Mouse (Mus musculus) kidney, embryonic 14.5 days (tissue): ENCODE data around the gene Hipk4. TPM values are rescaled to one million over a fixed set of nuclear protein-coding genes. Genes with fewer than 3 reads are reported as not detected.

Source experiments
- ATAC-seq: fragments of 200-750 bp; cut with Nextera tagmentation; 2 replicates; pipeline ENCODE4 v1.8.0; 2017; ENCODE audit warnings: moderate number of reproducible peaks, mild to moderate bottlenecking, moderate TSS enrichment, moderate library complexity; ENCODE audit not compliant: low FRiP score, low TSS enrichment
- H3K27ac ChIP-seq: fragments of 300-500 bp; sonication (generic); 2 replicates; pipeline ENCODE4 v1.5.1; 2014; ENCODE audit warnings: low read depth, mild to moderate bottlenecking, low read length, moderate library complexity, mixed read lengths
- H3K27me3 ChIP-seq: fragments of 300-500 bp; sonication (generic); 2 replicates; pipeline ENCODE4 v1.6.1; 2014; ENCODE audit warnings: mild to moderate bottlenecking, low read length; ENCODE audit not compliant: control insufficient read depth, insufficient read depth
- H3K36me3 ChIP-seq: fragments of 300-500 bp; sonication (generic); 2 replicates; pipeline ENCODE4 v1.6.1; 2014; ENCODE audit warnings: low read length, mixed read lengths; ENCODE audit not compliant: control insufficient read depth, insufficient read depth
- H3K4me1 ChIP-seq: fragments of 300-500 bp; sonication (generic); 2 replicates; pipeline ENCODE4 v1.6.1; 2014; ENCODE audit warnings: low read length, mixed read lengths; ENCODE audit not compliant: control insufficient read depth, insufficient read depth
- H3K4me2 ChIP-seq: fragments of 300-500 bp; sonication (generic); replicated peaks from 2 replicates; pipeline ENCODE4 v1.6.1; 2014; ENCODE audit warnings: low read depth, mild to moderate bottlenecking, low read length
- H3K4me3 ChIP-seq: fragments of 300-500 bp; sonication (generic); 2 replicates; pipeline ENCODE4 v1.5.1; 2014; ENCODE audit warnings: mild to moderate bottlenecking, low read length
- H3K9ac ChIP-seq: fragments of 300-500 bp; sonication (generic); 2 replicates; pipeline ENCODE4 v1.6.1; 2014; ENCODE audit warnings: low read depth, mild to moderate bottlenecking, low read length, moderate library complexity
- H3K9me3 ChIP-seq: fragments of 300-500 bp; sonication (generic); 2 replicates; pipeline ENCODE4 v1.6.1; 2016; ENCODE audit warnings: low read length; ENCODE audit not compliant: control insufficient read depth
- WGBS: fragments of 180-500 bp; shearing (Covaris S2); extraction: QIAGEN DNeasy Blood & Tissue Kit; methylation state at CpG from one replicate; pipeline ENCODE4 v1.1.7; 2014; 5-methylcytosine and 5-hydroxymethylcytosine counted together
- polyA plus RNA-seq: library from polyadenylated mRNA; unstranded; fragments of >200 nt; fragmentation: Nextera tagmentation; extraction: Ambion mirVana; gene quantifications from 2 replicates; pipeline ENCODE4 v1.2.1, GENCODE M21; 2014

Hipk4 gene
- polyA plus RNA-seq, 1 experiment from 2014 or later, result 0.80 TPM

GRCm38 (mm10) chr7:27540521-27540920 is 17.5 kb downstream of the Hipk4 start:
- Histone ChIP-seq H3K4me1 (no peaks in the 10 kb centered on the region), H3K4me2 (no peak overlapping the region), H3K9ac (no peak overlapping the region), H3K9me3 (no peaks in the 10 kb centered on the region), H3K27ac (no peak overlapping the region), H3K36me3 (peaks cover 15% of the 10 kb centered on the region; the same call in 1 of the 2 replicates), H3K4me3 (no peak overlapping the region), H3K27me3 (no peaks in the 10 kb centered on the region)
- no peak for ATAC-seq
- WGBS, result 76% methylated on average over 2 of the region's 2 CpGs

DNA sequence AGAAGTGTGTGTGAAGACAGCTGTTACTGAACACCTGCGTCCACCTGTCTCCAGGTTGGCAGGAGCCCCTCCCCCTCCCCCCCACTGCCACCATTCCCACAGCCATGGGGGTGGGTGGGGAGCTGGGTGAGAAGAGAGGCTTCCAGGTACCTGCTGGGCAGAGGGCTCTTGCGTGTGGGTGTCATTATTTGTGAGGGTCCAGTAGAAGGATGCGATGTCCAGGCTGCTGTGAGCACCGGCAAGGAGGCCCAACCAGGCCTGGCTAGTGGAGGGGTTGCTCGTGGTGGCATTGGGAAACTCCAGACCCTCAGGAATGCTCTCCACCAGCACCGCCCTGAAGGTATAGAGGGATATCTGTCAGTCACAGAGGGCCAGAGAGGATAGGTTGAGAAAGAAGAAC is 17.9 kb downstream of the Hipk4 start:
- no peaks in the 10 kb centered on the region for H3K27me3 ChIP-seq
- no peaks in the 10 kb centered on the region for H3K4me1 ChIP-seq
- WGBS, result 87% methylated on average over 6 of the region's 6 CpGs
- no peaks in the 10 kb centered on the region for H3K9me3 ChIP-seq
- no peak overlapping the region for H3K4me2 ChIP-seq
- no peak overlapping the region for H3K4me3 ChIP-seq
- H3K9ac ChIP-seq, result no peak overlapping the region
- H3K36me3 ChIP-seq, result peaks cover 15% of the 10 kb centered on the region; the same call in 1 of the 2 replicates
- ATAC-seq, result no peak
- no peak overlapping the region for H3K27ac ChIP-seq

- Histone ChIP-seq H3K27ac (no peak overlapping the region), H3K4me2 (no peak overlapping the region; the same call in 1 of the 2 replicates), H3K27me3 (no peaks in the 10 kb centered on the region), H3K4me3 (no peak overlapping the region), H3K4me1 (no peaks in the 10 kb centered on the region), H3K36me3 (peaks cover 10% of the 10 kb centered on the region; the same call in 1 of the 2 replicates), H3K9me3 (no peaks in the 10 kb centered on the region), H3K9ac (no peak overlapping the region)
- 0 out of 2 replicates have a peak, but pooled peaks have one; percentile 21 for ATAC-seq
- 67% methylated on average over 16 of the region's 16 CpGs for WGBS
Observed at GRCm38 (mm10) chr7:27541431-27541830, 18.4 kb downstream of the Hipk4 start.

DNA sequence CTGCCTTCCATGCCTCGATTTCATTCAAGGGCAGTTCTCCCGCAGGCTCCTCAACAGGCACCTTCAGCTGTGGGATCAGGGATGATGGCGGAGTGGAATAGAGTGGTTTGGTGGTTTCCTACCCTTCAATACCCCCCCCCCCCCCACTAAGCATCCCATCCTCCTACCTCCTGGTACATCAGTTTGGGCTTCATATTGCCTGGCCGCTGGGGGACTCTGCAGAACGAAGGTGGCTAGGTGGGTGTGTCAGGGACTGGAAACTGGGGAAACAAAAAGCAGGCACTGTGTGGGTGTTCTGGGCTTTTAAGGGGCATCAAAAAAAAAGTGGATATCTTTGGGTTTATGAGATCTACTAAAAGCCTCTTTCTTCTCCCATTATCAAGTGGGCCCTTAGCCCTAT is 18.9 kb downstream of the Hipk4 start:
- no peak overlapping the region for H3K27ac ChIP-seq
- H3K9ac ChIP-seq, result no peak overlapping the region; the same call in 1 of the 2 replicates
- peaks cover 10% of the 10 kb centered on the region; the same call in 1 of the 2 replicates for H3K36me3 ChIP-seq
- H3K27me3 ChIP-seq, result no peaks in the 10 kb centered on the region
- peak overlapping the region; percentile 87 for H3K4me2 ChIP-seq
- WGBS, result 62% methylated on average over 5 of the region's 5 CpGs
- H3K4me1 ChIP-seq, result no peaks in the 10 kb centered on the region
- H3K9me3 ChIP-seq, result no peaks in the 10 kb centered on the region
- peak overlapping the region; percentile 54 for H3K4me3 ChIP-seq
- no peak for ATAC-seq

DNA sequence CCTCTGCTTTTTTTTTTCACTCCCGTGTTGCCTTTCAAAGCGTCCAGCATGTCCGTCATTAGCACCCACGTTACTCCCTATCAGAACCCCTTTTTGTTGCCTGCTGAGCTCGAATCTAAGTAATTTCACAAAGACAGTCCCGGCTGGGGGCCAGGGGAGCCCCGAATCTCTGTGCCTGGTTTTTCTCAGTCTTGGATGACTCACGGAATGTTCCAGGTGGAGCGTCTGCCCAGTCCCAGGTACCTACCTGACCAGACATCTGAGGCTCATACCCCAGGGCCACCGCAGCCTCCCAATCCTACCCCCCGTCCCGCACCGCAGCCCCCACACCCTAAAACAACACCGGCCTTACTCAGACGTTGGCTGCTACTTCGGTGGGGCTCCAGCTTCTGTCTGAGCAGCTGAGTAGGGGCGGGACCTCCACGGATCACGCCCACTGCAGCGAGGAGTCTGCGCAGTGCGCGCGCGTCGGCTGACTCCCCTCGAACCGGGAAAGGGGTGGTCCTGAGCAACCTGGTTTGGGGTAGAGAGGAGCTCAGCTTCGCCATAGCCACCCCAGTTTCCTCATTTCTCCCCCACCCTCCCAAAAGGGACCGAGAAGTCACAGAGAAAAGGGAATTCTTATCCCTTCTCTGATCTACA is 19.4 kb downstream of the Hipk4 start:
- H3K9me3 ChIP-seq, result no peaks in the 10 kb centered on the region
- peak overlapping the region; percentile 58 for H3K9ac ChIP-seq
- H3K27ac ChIP-seq, result peak overlapping the region; percentile 30; the same call in 1 of the 2 replicates
- ATAC-seq, result peak; percentile 93
- H3K4me1 ChIP-seq, result no peaks in the 10 kb centered on the region
- WGBS, result 1% methylated on average over 30 of the region's 30 CpGs
- H3K4me3 ChIP-seq, result peak overlapping the region; percentile 54
- peaks cover 5% of the 10 kb centered on the region; the same call in 1 of the 2 replicates for H3K36me3 ChIP-seq
- no peaks in the 10 kb centered on the region for H3K27me3 ChIP-seq
- peak overlapping the region; percentile 87 for H3K4me2 ChIP-seq

DNA sequence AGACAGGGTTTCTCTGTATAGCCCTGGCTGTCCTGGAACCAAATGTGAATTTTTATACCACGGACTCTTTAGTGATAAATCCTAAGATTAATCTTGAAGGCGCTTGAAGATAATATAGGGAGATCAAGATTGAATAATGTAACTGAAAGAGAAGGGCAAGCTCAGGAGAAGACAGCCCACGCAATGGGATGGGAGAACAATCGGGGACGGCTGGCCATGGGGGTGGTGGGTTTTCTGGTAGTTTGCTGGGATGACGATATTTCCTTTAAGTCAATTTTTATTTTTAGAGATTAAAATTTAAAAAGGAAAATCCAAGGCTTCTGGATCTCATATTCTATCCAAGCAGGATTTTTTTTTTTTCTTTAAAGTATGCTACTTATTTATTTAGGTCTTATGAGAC is 20.0 kb downstream of the Hipk4 start:
- Histone ChIP-seq H3K9ac (peak overlapping the region; percentile 58; the same call in 1 of the 2 replicates), H3K4me3 (peak overlapping the region; percentile 54), H3K36me3 (peaks cover 5% of the 10 kb centered on the region; the same call in 1 of the 2 replicates), H3K4me1 (no peaks in the 10 kb centered on the region), H3K4me2 (peak overlapping the region; percentile 87), H3K9me3 (no peaks in the 10 kb centered on the region), H3K27me3 (no peaks in the 10 kb centered on the region), H3K27ac (peak overlapping the region; percentile 30; the same call in 1 of the 2 replicates)
- ATAC-seq, result 0 out of 2 replicates have a peak, but pooled peaks have one; percentile 7
- 44% methylated on average over 6 of the region's 6 CpGs for WGBS

GRCm38 (mm10) chr7:27543851-27544250 is 20.8 kb downstream of the Hipk4 start:
- H3K27ac ChIP-seq, result no peak overlapping the region
- ATAC-seq, result no peak
- H3K9ac ChIP-seq, result no peak overlapping the region
- H3K36me3 ChIP-seq, result peaks cover 5% of the 10 kb centered on the region; the same call in 1 of the 2 replicates
- no peak overlapping the region for H3K4me2 ChIP-seq
- H3K4me3 ChIP-seq, result no peak overlapping the region
- no peaks in the 10 kb centered on the region for H3K4me1 ChIP-seq
- H3K9me3 ChIP-seq, result no peaks in the 10 kb centered on the region
- WGBS, result 81% methylated on average over 4 of the region's 4 CpGs
- no peaks in the 10 kb centered on the region for H3K27me3 ChIP-seq

- Histone ChIP-seq H3K9ac (no peak overlapping the region), H3K4me1 (no peaks in the 10 kb centered on the region), H3K9me3 (no peaks in the 10 kb centered on the region), H3K36me3 (no peaks in the 10 kb centered on the region), H3K4me2 (no peak overlapping the region), H3K27me3 (no peaks in the 10 kb centered on the region), H3K4me3 (no peak overlapping the region), H3K27ac (no peak overlapping the region)
- WGBS, result 85% methylated on average over 12 of the region's 12 CpGs
- no peak for ATAC-seq
Observed at GRCm38 (mm10) chr7:27544675-27545370, 21.8 kb downstream of the Hipk4 start.

GRCm38 (mm10) chr7:27549597-27549996 is 26.5 kb downstream of the Hipk4 start:
- Histone ChIP-seq H3K27me3 (no peaks in the 10 kb centered on the region), H3K9me3 (no peaks in the 10 kb centered on the region), H3K4me3 (no peak overlapping the region), H3K9ac (no peak overlapping the region), H3K4me1 (peaks cover 5% of the 10 kb centered on the region; the same call in 1 of the 2 replicates), H3K4me2 (no peak overlapping the region), H3K27ac (no peak overlapping the region), H3K36me3 (no peaks in the 10 kb centered on the region)
- ATAC-seq, result no peak
- WGBS, result 71% methylated on average over 6 of the region's 6 CpGs
